Mouse (Mus musculus) right cerebral cortex, postnatal 4 days (tissue): ENCODE data around the gene Tmem63b.
A peak's percentile ranks its signal among the peaks of the same experiment; 100 is the strongest.
"Not testable (repeated sequence)": the region's sequence is repeated elsewhere in the genome, so short reads cannot be mapped to it uniquely, and the experiment has no call there.

Source experiments
- DNase-seq: peaks from one replicate; pipeline ENCODE4 v3.0.0-alpha.2; 2022

The Tmem63b gene

DNA sequence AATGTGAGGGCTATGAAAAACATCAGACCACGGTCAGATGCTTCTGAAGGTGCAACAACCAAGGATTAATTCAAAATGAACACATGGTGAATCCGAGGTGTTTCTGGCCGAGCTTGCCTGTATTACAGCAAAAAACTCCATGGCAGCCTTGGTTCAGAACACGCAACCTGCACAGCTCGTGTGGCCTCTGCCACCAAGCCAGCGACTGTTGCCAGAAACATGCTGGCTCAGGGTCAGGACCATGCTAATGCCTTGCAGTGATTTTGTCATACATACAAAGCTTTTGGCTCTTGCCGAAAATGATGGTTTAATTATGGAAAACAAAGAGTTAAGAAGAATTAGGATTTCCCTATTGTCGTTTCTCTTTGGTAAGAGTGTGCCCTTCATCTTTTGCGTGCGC is 18.7 kb downstream of the Tmem63b start:
- DNase-seq, result no peak

- no peak for DNase-seq
These were observed 19.2 kb downstream of the Tmem63b start for GRCm38 (mm10) chr17:45667481-45667880.

- no peak for DNase-seq
These were observed 20.6 kb downstream of the Tmem63b start for GRCm38 (mm10) chr17:45666091-45666490.

DNA sequence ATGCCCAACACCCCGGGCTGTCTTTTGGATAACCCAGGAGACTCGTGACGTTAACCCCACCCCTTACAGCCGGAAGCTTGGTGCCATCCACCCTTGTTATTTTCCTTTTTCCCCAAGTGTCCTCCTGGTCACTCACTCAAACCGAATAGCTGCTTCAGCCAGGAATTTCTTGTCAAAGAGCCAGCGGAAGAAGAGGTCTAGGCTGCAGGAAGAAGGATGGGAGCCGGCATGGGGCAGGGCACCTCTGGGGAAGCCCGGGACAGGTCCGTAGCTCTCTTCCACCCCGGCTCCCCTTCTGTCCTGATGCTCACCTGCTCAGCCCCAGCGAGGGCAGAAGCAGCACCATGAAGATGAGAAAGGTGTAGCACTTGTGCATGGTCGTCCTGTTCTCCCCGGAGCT is 22.1 kb downstream of the Tmem63b start:
- no peak for DNase-seq

- peak; percentile 92 for DNase-seq
These were observed 23.4 kb downstream of the Tmem63b start for GRCm38 (mm10) chr17:45663106-45663919.

DNA sequence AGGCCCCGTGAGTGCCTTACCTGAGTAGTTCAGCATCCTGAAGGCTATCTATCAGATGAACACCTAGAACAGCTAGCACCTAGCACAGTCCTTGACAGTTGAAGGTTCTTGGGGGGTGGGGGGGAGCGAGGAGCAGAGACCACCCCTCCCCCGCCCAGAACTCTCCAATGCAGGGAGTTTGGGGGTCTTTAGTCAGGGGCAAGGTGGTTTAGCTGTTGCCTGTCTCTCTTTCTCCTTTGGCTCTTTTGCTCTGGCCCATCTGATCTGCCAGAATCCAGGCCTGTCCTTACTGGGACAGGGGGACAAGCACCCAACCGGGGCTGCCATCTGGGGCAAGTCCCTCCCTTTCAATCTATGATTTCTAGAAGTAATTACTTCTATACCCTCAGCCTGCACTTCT is 27.5 kb downstream of the Tmem63b start, which contains the start of gene Capn11:
Gene Capn11 (minus strand): TSS at position 101 of the 400 bp plus-strand sequence.
- no peak for DNase-seq

GRCm38 (mm10) chr17:45655820-45656219 is 30.9 kb downstream of the Tmem63b start:
- no peak for DNase-seq

DNA sequence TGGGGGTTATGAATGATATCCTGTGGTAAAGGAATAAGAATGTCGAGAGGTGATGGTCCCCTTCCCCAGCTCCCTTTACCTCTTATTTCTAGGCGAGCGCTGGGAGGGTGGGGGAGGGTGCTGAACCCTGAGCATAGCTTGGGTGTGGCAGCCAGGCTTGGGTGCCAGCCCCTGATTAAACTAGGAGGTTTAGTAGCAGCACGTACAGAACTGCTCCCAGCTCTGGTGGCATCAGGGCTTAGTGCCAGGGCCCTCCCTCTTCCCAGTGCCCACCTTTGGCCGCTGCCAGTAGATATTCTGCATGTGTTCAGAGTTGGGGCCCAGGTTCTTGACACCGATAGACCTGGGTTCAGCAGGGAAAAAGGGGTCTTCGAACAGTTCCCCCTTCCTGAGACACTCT is 33.5 kb downstream of the Tmem63b start:
- no peak for DNase-seq

DNA sequence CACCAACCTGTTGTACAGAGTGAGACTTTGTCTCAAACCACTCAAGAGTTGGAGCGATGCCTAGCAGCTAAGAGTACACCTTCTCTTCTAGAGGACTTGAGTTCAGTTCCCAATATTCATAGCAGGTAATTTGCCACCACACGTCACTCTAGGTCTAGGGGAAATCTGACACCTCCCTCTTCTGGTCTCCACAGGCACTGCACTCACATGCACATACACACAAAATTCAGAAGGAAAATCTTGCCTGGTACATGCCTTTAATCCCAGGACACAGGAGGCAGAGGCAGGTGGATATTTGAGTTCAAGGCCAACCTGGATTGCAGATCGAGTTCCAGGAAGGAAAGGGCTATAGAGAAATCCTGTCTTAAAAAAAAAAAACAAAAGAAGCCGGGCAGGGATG is 42.5 kb downstream of the Tmem63b start:
- no peak for DNase-seq

DNA sequence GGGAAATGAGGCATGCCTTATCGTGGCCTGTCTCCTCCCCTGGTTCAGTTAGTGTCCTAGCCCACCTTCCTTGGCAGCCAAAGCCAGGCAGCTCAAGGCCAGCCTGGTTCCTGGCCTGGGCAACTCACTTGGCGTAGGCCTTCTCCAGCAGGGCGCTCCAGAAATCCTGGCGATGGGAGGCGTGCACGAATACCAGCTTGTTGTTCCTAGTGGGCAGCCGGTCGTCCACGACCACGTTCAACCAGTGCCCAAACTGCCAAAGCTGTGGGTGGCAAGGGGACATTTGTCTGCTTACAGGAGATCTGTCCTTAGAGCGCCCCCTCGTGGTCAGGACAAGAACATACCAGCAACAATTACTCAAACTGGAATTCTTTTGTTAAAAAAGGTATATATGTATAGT is 44.0 kb downstream of the Tmem63b start:
- peak; percentile 81 for DNase-seq

- no peak for DNase-seq
These were observed 44.7 kb downstream of the Tmem63b start for GRCm38 (mm10) chr17:45641981-45642380.

DNA sequence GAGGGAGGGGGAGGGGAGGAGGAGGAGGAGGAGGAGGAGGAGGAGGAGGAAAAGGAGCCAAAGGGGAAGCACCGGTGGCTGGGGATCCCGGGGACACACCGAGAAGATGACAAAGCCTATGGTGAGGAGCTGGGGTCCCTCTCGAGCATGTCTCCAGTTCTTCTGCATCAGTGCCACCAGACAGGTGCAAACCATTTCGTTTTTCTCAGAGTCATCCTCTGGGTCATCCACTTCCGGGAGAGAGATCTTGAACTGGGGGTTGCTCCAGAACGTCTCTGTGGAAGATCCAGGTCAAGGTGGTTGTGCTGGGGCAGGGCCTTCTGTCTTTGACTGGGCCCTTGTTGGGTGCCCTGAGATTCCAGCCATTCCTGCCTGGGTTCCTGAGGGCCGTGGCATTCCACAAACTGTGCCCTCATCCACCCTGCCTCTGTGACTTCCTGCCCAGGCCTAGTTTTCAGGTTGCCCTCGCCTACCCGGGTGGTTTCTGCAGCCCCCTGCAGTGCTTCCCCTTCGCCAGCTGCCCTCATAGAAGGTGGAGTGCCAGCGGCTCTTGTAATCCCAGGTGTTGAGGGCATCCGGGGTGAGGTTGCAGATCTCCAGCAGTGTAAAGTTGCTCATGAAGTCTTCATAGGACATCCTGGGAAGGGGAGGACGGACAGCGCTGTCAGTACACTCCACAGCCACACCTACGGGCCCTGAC is 48.0 kb downstream of the Tmem63b start:
- DNase-seq, result no peak

GRCm38 (mm10) chr17:45634033-45634432 is 52.7 kb downstream of the Tmem63b start:
- no peak for DNase-seq

DNA sequence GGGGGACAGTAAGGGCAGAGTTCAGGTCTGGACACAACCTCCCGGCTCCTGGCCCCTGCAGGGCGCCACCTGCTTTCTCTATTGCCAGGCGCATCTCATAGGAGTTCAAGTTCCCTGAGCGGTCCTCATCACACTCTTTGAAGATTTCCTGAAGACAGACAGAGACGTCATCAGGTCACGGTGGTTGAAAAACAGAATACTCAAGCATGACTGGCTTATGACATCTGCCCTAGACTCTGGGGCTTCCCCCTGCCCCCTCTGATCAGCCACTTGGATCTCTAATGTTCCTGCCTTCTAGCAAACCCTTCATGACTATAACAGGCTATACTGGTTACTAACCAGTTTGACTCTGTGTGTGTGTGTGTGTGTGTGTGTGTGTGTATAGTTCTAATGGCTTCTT is 54.8 kb downstream of the Tmem63b start:
- no peak for DNase-seq

DNA sequence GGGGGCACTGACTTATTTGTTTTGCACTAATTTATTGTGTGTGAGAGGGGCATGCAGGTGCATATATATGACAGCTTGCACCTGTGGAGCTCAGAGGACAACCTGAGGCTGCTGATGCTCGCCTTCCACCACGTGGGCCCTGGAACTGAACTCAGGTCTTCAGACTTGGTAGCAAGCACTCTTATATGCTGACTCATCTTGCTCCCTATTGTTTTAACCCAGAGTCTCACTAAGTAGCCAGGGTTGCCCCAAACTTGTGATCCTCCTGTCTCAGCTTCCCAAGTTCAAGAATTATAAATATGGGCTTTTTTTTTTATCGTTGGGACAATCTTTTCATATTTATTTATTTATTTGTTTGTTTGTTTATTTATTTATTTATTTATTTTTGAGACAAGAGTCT is 55.7 kb downstream of the Tmem63b start:
- DNase-seq, result no peak

DNA sequence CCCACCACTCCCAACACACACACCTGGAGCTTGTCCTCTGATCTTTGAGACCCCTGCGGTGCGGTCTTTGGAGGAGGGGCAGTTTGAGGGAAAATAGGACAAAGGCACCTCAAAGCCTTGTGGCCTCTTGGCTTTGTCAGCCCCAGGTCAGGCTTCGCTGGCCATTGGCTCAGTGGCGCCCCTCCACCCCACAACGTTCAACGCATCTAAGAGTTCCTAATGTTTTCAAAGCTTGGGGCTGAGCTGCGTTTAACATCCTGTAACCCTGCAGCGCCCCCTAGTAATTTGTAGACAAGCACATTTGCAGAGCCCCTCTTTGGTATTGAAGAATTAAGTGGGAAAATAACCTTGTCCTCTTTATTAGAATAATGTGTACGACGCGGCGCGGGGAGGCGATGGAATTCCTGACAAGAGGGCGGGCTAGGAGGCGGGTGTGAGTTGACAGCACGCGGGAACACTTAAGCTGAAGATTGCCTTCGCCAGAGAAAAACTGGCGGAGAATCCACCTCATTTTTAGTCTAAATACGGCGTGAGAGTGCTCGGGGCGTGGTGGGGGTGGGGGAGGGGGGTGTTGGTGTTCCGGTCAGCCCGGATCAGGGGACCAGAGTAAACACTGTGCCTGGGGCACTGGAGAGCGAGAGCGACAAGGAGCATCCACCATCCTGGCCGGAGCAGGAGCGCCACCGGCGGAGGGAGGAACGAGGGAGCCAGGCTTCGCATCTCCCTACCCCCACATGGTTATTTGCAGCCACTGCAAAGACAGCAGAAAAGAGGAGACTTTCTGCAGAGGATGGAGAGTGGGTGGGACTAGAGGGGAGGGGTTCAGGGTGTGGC is 56.6 kb downstream of the Tmem63b start:
- peak; percentile 72 for DNase-seq

DNA sequence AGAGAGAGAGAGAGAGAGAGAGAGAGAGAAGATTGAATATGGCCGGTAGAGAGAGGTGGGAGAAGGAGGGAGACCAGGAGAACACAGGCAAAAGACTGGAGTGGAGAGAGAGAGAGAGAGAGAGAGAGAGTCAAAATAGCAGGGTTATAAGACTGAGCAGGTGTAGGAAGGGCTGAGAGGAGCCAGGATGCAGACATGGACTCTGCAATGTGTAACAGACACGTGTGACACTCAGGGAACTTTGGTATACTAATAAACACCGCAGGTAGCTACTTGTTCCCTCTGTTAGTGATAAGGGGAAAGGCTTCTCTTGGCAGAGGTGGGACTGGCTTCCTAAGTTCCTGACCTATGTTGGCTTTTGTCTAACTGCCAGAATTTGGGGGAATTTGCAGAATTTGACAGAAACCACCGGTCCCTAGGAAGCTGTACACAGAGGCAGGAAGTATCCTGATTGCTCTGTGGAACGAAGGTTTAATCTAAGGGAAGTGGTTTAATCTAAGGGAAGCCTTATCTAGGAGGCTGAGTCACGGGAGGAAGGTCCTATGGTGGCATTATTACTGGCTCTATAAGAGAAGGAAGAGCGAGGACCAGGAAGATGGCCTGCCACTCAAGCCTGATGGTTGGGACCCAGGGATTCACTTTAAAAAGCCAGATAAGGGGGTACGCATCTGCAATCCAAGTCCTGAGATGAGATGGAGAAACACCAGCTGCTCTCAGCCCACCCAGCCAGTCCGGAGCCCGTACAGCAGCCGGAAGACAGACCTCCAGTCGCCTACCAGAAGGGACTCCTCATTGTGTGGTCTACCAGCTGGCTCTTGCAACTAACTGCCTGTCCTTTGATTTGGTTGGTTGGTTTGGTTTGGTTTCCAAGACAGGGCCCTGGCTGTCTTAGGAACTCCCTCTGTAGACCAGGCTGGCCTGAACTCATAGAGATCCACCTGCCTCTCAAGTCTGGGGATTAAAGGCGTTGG is 57.5 kb downstream of the Tmem63b start:
- DNase-seq, result no peak

DNA sequence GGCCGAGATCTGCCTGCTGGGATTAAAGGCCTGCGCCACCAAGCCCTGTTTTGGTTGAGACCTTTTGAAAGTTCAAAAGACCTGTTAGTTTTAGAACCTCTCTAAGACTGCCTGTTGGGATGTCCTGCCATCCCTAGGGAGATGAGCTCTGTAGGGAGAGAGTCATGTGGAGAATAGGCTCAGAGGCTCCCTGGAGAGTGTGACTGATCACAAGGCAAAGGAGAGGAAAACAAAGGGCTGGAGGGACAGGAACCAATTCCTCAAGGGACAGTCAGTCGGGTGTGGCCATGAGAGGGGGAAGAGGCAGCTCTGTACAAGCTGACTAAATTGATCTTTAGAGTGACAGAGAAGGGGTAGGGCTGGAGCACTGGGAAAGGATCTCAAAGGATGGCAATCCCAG is 58.5 kb downstream of the Tmem63b start:
- DNase-seq, result no peak

GRCm38 (mm10) chr17:45626577-45627134 is 60.0 kb downstream of the Tmem63b start:
- peak; percentile 54 for DNase-seq

DNA sequence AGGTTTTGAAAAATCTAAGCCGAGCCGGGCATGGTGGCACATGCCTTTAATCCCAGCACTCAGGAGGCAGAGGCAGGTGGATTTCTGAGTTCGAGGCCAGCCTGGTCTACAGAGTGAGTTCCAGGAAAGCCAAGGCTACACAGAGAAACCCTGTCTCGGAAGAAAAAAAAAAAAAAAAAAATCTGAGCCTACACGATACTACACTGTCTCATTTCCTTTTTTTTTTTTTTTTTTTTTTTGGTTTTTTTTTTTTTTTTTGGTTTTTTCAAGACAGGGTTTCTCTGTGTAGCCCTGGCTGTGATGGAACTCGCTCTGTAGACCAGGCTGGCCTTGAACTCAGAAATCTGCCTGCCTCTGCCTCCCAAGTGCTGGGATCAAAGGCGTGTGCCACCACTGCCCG is 63.3 kb downstream of the Tmem63b start:
- not testable (repeated sequence) for DNase-seq

GRCm38 (mm10) chr17:45619386-45620256 is 67.1 kb downstream of the Tmem63b start:
- no peak for DNase-seq
